Mouse (Mus musculus): ENCODE results near the gene Tpst2.

DNA sequence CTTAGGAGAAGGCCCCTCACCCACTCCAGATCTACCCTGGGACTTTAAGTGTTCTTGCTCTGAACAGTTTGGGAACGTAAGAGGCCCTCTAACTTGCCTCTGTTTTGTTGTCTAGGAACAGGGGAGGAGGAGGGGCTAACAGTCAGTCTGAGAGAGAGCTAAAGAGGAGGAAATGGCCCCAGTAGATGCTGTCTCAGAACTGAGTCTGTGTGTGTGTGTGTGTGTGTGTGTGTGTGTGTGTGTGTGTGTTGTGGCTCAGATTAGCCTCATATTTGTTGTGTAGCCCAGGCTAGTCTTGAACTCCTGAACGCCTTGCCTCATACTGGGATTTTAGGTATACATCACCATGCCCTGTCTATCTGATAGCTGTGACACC is 10.1 kb downstream of the Tpst2 start:
- no peak for TF ChIP-seq CTCF (IDR thresholded peaks at IDR 0.05; ENCODE audit: low read depth)
- no peak for TF ChIP-seq EP300 (optimal IDR thresholded peaks at IDR 0.05)
